Mouse (Mus musculus) E14TG2a.4 (cell line): ENCODE measurements around the gene Mlkl.

ENCODE experiments used
- H3K27me3 ChIP-seq: 2 replicates; pipeline ENCODE4 v1.6.1; 2014; ENCODE audit warnings: low read length, control low read depth; ENCODE audit not compliant: insufficient read depth
- H3K36me3 ChIP-seq: 2 replicates; pipeline ENCODE4 v1.6.1; 2014; ENCODE audit warnings: low read length, control low read depth; ENCODE audit not compliant: insufficient read depth
- H3K4me1 ChIP-seq: replicated peaks from 2 replicates; pipeline ENCODE4 v1.6.1; 2014; ENCODE audit warnings: low read depth, low read length, control low read depth
- H3K4me3 ChIP-seq: replicated peaks from 2 replicates; pipeline ENCODE4 v1.5.1; 2014; ENCODE audit warnings: mild to moderate bottlenecking, low read length
- H3K9me3 ChIP-seq: 2 replicates; pipeline ENCODE4 v1.6.1; 2014; ENCODE audit warnings: low read length, control low read depth
- CTCF ChIP-seq: conservative IDR thresholded peaks from 2 replicates; pipeline ENCODE4 v1.5.1; 2014; ENCODE audit warnings: low read length
- NANOG ChIP-seq: IDR thresholded peaks from 2 replicates; pipeline ENCODE4 v1.6.1; 2014; ENCODE audit warnings: borderline replicate concordance, low read length, mixed read lengths
- POU5F1 ChIP-seq: IDR thresholded peaks from 2 replicates; pipeline ENCODE4 v1.6.1; 2014; ENCODE audit warnings: low read length, borderline replicate concordance

The Mlkl gene

GRCm38 (mm10) chr8:111337890-111338347 lies at the start of gene Mlkl:
Gene Mlkl (minus strand): TSS chr8:111338177.
- no peak for TF ChIP-seq NANOG
- TF ChIP-seq POU5F1 = no peak
- TF ChIP-seq CTCF = no peak
- Histone ChIP-seq H3K4me1 (peaks cover 14% of the 10 kb centered on the region; the same call in 1 of the 2 replicates), H3K36me3 (no peaks in the 10 kb centered on the region), H3K9me3 (no peaks in the 10 kb centered on the region), H3K4me3 (peak within 1 kb of the TSS; percentile 78), H3K27me3 (peaks cover 63% of the 10 kb centered on the region)

GRCm38 (mm10) chr8:111385915-111386314 lies 47.9 kb upstream of the Mlkl start:
- TF ChIP-seq POU5F1 (no peak), CTCF (no peak), NANOG (no peak)
- H3K4me1 ChIP-seq = no peaks in the 10 kb centered on the region
- no peaks in the 10 kb centered on the region for H3K9me3 ChIP-seq
- H3K36me3 ChIP-seq = no peaks in the 10 kb centered on the region
- H3K4me3 ChIP-seq = no peak overlapping the region
- H3K27me3 ChIP-seq = peaks cover 62% of the 10 kb centered on the region

- Histone ChIP-seq H3K4me1 (no peaks in the 10 kb centered on the region), H3K36me3 (no peaks in the 10 kb centered on the region), H3K27me3 (peaks cover 60% of the 10 kb centered on the region), H3K4me3 (no peak overlapping the region), H3K9me3 (no peaks in the 10 kb centered on the region)
- no peak for TF ChIP-seq POU5F1
Measured at GRCm38 (mm10) chr8:111384628-111385027, 46.7 kb upstream of the Mlkl start.

GRCm38 (mm10) chr8:111375192-111375591 lies 37.2 kb upstream of the Mlkl start:
- Histone ChIP-seq H3K4me1 (no peaks in the 10 kb centered on the region), H3K27me3 (peaks cover 29% of the 10 kb centered on the region), H3K9me3 (no peaks in the 10 kb centered on the region), H3K4me3 (no peak overlapping the region), H3K36me3 (no peaks in the 10 kb centered on the region)
- TF ChIP-seq POU5F1 (no peak), CTCF (no peak), NANOG (no peak)

- no peak for TF ChIP-seq POU5F1
- TF ChIP-seq CTCF = no peak
- no peak for TF ChIP-seq NANOG
- Histone ChIP-seq H3K27me3 (peaks cover 59% of the 10 kb centered on the region), H3K9me3 (no peaks in the 10 kb centered on the region), H3K4me3 (no peak overlapping the region), H3K4me1 (peaks cover 10% of the 10 kb centered on the region), H3K36me3 (no peaks in the 10 kb centered on the region)
Measured at GRCm38 (mm10) chr8:111369711-111370110, 31.7 kb upstream of the Mlkl start.

- Histone ChIP-seq H3K4me3 (peak overlapping the region; percentile 37), H3K27me3 (peaks cover 70% of the 10 kb centered on the region), H3K36me3 (no peaks in the 10 kb centered on the region), H3K9me3 (no peaks in the 10 kb centered on the region), H3K4me1 (peaks cover 10% of the 10 kb centered on the region)
- TF ChIP-seq NANOG (no peak), CTCF (no peak), POU5F1 (no peak)
Measured at GRCm38 (mm10) chr8:111367350-111367749, 29.4 kb upstream of the Mlkl start.

- peak overlapping the region; percentile 37 for H3K4me3 ChIP-seq
- peaks cover 64% of the 10 kb centered on the region for H3K27me3 ChIP-seq
- H3K4me1 ChIP-seq = peaks cover 10% of the 10 kb centered on the region
- no peaks in the 10 kb centered on the region for H3K36me3 ChIP-seq
- TF ChIP-seq POU5F1 = no peak
- TF ChIP-seq NANOG = no peak
- no peak for TF ChIP-seq CTCF
- no peaks in the 10 kb centered on the region for H3K9me3 ChIP-seq
Measured at GRCm38 (mm10) chr8:111366610-111367234, 28.7 kb upstream of the Mlkl start.

GRCm38 (mm10) chr8:111363489-111363888 lies 25.5 kb upstream of the Mlkl start:
- Histone ChIP-seq H3K4me1 (peaks cover 10% of the 10 kb centered on the region), H3K4me3 (no peak overlapping the region), H3K27me3 (peaks cover 54% of the 10 kb centered on the region), H3K9me3 (no peaks in the 10 kb centered on the region), H3K36me3 (no peaks in the 10 kb centered on the region)
- TF ChIP-seq CTCF = no peak
- no peak for TF ChIP-seq POU5F1
- no peak for TF ChIP-seq NANOG

- Histone ChIP-seq H3K27me3 (peaks cover 33% of the 10 kb centered on the region), H3K36me3 (no peaks in the 10 kb centered on the region), H3K4me3 (no peak overlapping the region), H3K4me1 (no peaks in the 10 kb centered on the region; the same call in 1 of the 2 replicates), H3K9me3 (no peaks in the 10 kb centered on the region)
- TF ChIP-seq CTCF = no peak
- no peak for TF ChIP-seq POU5F1
- no peak for TF ChIP-seq NANOG
Measured at GRCm38 (mm10) chr8:111360579-111361209, 22.7 kb upstream of the Mlkl start.
